Mouse (Mus musculus) heart, postnatal 0 days (tissue): ENCODE measurements around the gene Scgb1a1.

Experiments
- CTCF ChIP-seq: IDR thresholded peaks from 2 replicates; pipeline ENCODE4 v1.5.1; 2016; ENCODE audit warnings: antibody characterized with exemption, control low read depth, low read depth
- EP300 ChIP-seq: IDR thresholded peaks from 2 replicates; pipeline ENCODE4 v1.6.1; 2016; ENCODE audit warnings: antibody characterized with exemption, low read depth

DNA sequence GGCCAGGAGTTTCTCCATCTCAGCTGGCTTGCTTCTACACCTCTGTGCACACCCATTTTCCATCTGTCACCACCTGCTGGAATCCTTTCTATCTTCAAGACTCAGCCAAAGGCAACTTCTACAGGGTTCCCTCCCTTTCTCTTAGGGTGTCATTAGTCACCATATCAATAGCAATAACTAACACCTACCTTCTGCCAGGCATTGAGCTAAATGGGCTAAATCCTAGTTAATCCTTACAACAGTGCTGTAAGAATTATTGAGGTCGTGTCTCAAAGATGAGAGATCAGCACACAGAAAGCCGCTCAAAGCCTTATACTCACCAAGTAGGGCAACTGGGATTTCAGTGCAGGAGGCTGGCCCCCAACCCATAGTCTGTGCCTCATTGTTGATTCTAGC is 13.3 kb upstream of the Scgb1a1 start:
- no peak for TF ChIP-seq CTCF
- TF ChIP-seq EP300: no peak
